Mouse (Mus musculus): Measurements from ENCODE around the gene Serinc5. TPM values are rescaled to one million over a fixed set of nuclear protein-coding genes. Genes with fewer than 3 reads are reported as not detected.

Serinc5 gene
- polyA plus RNA-seq, 1 experiment: 64.5 TPM

DNA sequence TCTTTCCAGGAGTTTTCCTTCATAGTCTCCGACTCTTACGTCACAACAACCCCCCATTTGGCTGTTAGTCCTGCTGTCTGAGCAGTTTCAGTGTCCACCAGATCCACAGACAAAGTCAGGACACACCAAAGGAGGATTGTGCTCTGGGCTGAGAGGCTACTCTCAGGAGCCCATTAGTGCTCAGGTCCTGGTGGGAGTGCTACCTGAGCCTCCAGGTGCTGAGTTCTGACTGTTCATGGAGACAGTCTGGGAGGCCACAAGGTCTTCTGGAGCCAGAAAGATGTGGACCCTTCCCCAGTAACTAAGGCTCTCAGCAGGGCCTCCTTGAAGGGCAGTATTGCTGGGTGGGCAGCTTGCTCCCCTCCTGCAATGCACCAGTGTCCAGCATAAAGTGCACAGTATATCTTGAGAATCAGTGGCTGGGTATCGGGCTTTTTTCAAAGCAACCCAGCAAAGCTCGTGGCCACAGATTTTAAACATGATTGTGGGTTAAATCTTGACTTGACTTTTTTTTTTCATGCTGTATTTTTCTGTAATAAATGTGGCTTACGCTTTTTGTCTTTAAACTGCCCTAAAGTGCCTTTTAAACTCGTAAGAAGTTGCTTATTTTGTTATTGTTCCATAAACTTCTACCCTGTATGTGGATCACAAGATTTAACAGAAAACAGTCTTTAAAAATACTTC lies 25.5 kb downstream of the Serinc5 start:
- no peak overlapping the region for H3K27ac ChIP-seq (ENCODE audit: insufficient read depth, low read length)
- peaks cover 15% of the 10 kb centered on the region for H3K4me1 ChIP-seq (ENCODE audit: control insufficient read depth, insufficient read depth, low read length)
- TF ChIP-seq POLR2A (IDR thresholded peaks at IDR 0.05; ENCODE audit: extremely low read depth, insufficient read depth, low read length) (no peak), CTCF (IDR thresholded peaks at IDR 0.05; ENCODE audit: extremely low read depth, insufficient read depth, low read length) (no peak)
- H3K4me3 ChIP-seq (ENCODE audit: insufficient read depth, low read length): no peak overlapping the region

DNA sequence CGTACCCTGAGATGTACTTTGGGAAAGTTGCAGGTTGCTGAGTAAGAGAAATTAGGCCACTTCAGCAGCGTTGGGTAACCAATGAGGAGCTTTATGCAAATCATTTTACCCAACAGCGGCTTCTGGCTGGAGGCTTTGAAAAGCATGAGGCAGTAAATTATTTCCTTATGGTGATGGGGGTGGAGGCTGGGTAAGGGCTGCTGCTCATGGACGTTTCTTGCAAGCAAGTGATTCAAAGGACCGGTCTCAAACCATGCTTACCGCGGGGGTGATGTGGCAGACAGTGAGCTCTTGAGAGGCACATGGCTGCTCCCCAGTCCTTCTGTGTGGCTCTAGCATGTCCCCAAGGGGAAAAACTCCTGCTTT lies 26.0 kb downstream of the Serinc5 start:
- no peak for TF ChIP-seq POLR2A (IDR thresholded peaks at IDR 0.05; ENCODE audit: extremely low read depth, insufficient read depth, low read length)
- no peak for TF ChIP-seq CTCF (IDR thresholded peaks at IDR 0.05; ENCODE audit: extremely low read depth, insufficient read depth, low read length)

DNA sequence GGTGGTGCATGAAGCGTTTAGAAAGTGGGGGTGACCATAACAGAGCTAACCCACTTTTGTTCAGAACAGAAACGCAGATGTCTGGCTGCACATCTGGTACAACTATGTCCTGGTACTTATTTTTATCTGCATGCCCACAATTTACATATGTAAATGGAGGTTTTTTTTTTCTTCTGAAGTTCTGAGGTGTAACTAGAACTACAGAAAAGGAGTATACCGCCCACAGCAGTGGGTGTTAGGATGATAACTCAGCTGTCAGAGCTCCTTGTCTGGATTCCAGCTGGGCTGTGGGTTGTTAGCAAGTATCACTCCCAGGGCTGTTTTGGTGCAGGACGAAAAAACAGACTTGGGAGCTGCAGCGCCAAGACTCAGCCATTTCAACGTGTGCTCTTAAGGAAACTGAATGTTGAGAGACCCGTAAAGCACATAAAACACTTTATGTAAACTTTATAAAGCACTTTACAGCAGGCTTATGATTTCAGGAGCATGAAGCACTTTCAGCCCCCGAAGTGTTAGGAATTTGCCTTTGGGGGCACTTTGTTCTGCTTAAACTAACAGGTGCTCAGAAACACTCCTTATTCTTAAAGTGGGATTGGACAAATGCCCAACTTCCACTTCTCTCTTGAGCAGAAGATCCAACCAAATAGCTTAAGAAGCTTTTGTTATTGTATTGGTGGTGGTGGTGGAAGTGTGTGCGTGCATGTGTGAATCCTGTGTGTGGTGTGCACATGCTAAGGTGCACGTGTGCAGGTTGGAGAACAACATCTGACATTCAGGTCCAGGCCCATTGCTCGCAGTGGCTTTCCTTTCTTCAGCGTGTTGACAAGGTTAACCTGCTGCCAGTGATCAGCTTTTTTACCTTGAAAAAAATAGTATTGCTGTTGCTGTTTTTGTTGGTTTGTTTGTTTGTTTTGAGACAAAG lies 28.5 kb downstream of the Serinc5 start:
- Histone ChIP-seq H3K27ac (ENCODE audit: insufficient read depth, low read length) (no peak overlapping the region), H3K4me3 (ENCODE audit: insufficient read depth, low read length) (no peak overlapping the region), H3K4me1 (ENCODE audit: control insufficient read depth, insufficient read depth, low read length) (peaks cover 12% of the 10 kb centered on the region)

More for the DNA sequence above, 26.0 kb downstream of the Serinc5 start:
- no peak overlapping the region for H3K27ac ChIP-seq (ENCODE audit: insufficient read depth, low read length)
- no peak overlapping the region for H3K4me3 ChIP-seq (ENCODE audit: insufficient read depth, low read length)
- peaks cover 15% of the 10 kb centered on the region for H3K4me1 ChIP-seq (ENCODE audit: control insufficient read depth, insufficient read depth, low read length)

DNA sequence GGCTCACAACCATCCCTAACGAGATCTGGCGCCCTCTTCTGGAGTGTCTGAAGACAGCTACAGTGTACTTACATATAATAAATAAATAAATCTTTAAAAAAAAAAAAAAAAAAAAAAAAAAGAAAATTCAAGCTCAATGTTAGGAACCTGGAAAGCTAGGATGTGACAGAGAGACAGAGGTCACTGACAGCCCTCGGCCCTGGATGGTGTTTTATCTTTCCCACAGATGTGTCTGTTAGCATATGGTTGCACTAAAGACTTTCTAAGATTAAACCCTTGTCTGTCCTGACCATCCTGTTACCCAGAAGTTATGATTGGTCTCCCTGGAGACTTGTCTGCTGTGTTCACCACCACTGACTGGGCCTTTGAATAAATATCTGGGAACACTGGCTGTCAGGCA lies 33.3 kb downstream of the Serinc5 start:
- TF ChIP-seq CTCF (IDR thresholded peaks at IDR 0.05; ENCODE audit: extremely low read depth, insufficient read depth, low read length) (no peak), POLR2A (IDR thresholded peaks at IDR 0.05; ENCODE audit: extremely low read depth, insufficient read depth, low read length) (no peak)
- H3K4me3 ChIP-seq (ENCODE audit: insufficient read depth, low read length): no peak overlapping the region
- no peak overlapping the region for H3K27ac ChIP-seq (ENCODE audit: insufficient read depth, low read length)
- H3K4me1 ChIP-seq (ENCODE audit: control insufficient read depth, insufficient read depth, low read length): peaks cover 4% of the 10 kb centered on the region

More for the DNA sequence above, 28.5 kb downstream of the Serinc5 start:
- TF ChIP-seq CTCF (IDR thresholded peaks at IDR 0.05; ENCODE audit: extremely low read depth, insufficient read depth, low read length): no peak
- TF ChIP-seq POLR2A (IDR thresholded peaks at IDR 0.05; ENCODE audit: extremely low read depth, insufficient read depth, low read length): no peak

DNA sequence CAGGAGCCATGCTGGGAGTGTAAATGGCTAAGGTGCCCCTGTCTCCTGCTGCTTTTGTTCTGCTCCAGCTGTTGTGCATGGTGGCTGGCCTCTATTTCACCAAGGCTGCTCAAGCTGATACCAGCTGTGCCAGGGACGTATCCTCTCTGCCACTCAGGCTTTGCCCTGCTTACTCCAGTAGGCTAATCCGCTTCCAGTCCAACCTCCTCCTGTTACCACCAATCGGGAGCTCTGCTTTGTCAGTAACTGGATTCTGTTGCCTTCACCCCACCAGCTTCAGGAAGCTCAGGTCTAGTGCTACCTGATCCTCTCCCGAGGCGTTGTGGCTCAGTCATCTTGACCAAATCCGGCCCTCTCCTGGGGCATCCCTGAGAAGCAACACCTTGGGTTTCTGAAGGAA lies 33.9 kb downstream of the Serinc5 start:
- Histone ChIP-seq H3K4me1 (ENCODE audit: control insufficient read depth, insufficient read depth, low read length) (peaks cover 1% of the 10 kb centered on the region), H3K4me3 (ENCODE audit: insufficient read depth, low read length) (no peak overlapping the region), H3K27ac (ENCODE audit: insufficient read depth, low read length) (no peak overlapping the region)
- TF ChIP-seq CTCF (IDR thresholded peaks at IDR 0.05; ENCODE audit: extremely low read depth, insufficient read depth, low read length) (no peak), POLR2A (IDR thresholded peaks at IDR 0.05; ENCODE audit: extremely low read depth, insufficient read depth, low read length) (no peak)

DNA sequence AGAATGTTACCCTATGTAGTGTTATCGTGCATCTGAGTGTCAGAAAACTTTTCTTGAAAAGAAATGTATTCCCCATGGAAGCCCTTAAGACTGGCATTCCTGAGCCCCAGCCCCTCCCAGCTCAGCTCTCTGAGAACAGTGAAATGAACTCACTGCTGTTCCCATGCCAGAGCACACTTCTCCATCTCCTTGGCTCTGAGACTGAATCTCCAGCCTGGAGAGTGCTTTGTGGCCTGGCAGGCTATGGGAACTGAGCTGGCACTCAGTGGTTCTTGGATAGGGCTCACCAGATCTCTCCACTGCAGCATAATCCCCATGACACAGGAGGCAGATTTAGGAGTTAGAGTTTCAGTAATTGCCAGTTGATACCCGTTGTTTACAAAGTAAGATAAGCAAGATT lies 36.8 kb downstream of the Serinc5 start:
- TF ChIP-seq POLR2A (IDR thresholded peaks at IDR 0.05; ENCODE audit: extremely low read depth, insufficient read depth, low read length) (no peak), CTCF (IDR thresholded peaks at IDR 0.05; ENCODE audit: extremely low read depth, insufficient read depth, low read length) (no peak)
- Histone ChIP-seq H3K27ac (ENCODE audit: insufficient read depth, low read length) (no peak overlapping the region), H3K4me1 (ENCODE audit: control insufficient read depth, insufficient read depth, low read length) (peaks cover 6% of the 10 kb centered on the region), H3K4me3 (ENCODE audit: insufficient read depth, low read length) (no peak overlapping the region)

DNA sequence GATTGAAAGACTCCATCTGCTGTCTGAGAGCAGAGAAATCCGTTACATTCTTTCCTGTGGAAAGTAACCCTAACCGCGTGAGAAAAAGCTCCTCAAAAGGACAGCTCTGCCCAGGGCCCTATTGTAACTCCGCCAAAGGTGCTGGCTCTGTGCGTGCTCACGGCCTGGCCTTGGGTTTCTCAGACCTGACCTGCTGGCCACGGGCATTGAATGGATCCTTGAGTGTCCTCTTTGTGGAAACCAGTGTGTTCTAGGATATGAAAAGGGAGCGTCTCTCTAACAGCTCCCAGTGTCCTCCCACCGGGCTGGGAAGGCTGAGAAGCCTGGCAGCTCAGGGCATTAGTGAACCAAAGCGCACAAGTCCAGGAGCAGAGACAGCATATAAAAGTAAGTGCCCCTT lies 38.2 kb downstream of the Serinc5 start:
- Histone ChIP-seq H3K4me1 (ENCODE audit: control insufficient read depth, insufficient read depth, low read length) (peaks cover 8% of the 10 kb centered on the region), H3K27ac (ENCODE audit: insufficient read depth, low read length) (no peak overlapping the region), H3K4me3 (ENCODE audit: insufficient read depth, low read length) (no peak overlapping the region)
- no peak for TF ChIP-seq POLR2A (IDR thresholded peaks at IDR 0.05; ENCODE audit: extremely low read depth, insufficient read depth, low read length)
- TF ChIP-seq CTCF (IDR thresholded peaks at IDR 0.05; ENCODE audit: extremely low read depth, insufficient read depth, low read length): no peak

DNA sequence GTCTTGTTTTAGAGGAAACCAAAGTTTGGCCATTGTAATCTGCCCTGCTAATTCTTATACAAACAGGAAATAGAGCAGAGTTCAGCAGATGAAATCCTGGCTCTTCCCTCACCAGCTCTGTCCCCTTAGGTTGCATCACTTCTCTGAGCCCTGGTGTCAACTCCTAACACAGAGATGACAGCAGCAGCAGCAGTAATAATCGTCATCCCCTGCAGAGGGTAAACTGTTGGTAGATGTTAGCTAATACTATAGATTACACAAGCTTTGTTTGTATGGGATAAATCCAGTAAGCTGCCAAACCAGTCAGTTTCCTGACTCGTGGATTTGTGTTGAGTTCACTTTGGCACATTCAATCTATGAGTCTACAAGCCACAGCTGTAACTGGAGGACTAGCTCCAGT lies 40.1 kb downstream of the Serinc5 start:
- H3K4me1 ChIP-seq (ENCODE audit: control insufficient read depth, insufficient read depth, low read length): peaks cover 8% of the 10 kb centered on the region
- H3K4me3 ChIP-seq (ENCODE audit: insufficient read depth, low read length): no peak overlapping the region
- no peak overlapping the region for H3K27ac ChIP-seq (ENCODE audit: insufficient read depth, low read length)
- TF ChIP-seq CTCF (IDR thresholded peaks at IDR 0.05; ENCODE audit: extremely low read depth, insufficient read depth, low read length) (no peak), POLR2A (IDR thresholded peaks at IDR 0.05; ENCODE audit: extremely low read depth, insufficient read depth, low read length) (no peak)

DNA sequence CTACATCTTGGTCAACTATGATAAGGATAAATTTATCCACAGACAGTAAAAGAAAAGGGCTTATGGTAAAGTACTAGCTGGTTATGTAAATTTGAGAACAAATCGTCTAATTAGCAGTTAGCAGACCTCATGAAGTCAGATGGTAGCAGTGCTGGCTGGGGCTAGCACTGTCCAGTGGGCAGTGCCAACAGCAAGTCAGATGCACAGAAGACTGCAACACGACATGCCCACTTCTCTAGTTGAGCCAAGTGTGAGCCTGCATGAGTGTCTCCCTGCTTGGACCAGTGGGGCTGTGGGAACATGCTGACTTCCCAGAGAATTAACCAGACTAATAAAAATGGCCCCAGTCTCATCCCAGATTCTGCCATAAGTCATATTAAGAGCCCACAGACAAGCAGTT lies 41.6 kb downstream of the Serinc5 start:
- Histone ChIP-seq H3K4me3 (ENCODE audit: insufficient read depth, low read length) (no peak overlapping the region), H3K27ac (ENCODE audit: insufficient read depth, low read length) (no peak overlapping the region), H3K4me1 (ENCODE audit: control insufficient read depth, insufficient read depth, low read length) (peaks cover 13% of the 10 kb centered on the region)
- TF ChIP-seq CTCF (IDR thresholded peaks at IDR 0.05; ENCODE audit: extremely low read depth, insufficient read depth, low read length) (no peak), POLR2A (IDR thresholded peaks at IDR 0.05; ENCODE audit: extremely low read depth, insufficient read depth, low read length) (no peak)
